Mouse (Mus musculus): ENCODE data around the gene Ppp1r13b. TPM values are rescaled to one million over a fixed set of nuclear protein-coding genes. Genes with fewer than 3 reads are reported as not detected.

The Ppp1r13b gene
- polyA plus RNA-seq, 1 experiment from 2014 or later = 12.3 TPM

DNA sequence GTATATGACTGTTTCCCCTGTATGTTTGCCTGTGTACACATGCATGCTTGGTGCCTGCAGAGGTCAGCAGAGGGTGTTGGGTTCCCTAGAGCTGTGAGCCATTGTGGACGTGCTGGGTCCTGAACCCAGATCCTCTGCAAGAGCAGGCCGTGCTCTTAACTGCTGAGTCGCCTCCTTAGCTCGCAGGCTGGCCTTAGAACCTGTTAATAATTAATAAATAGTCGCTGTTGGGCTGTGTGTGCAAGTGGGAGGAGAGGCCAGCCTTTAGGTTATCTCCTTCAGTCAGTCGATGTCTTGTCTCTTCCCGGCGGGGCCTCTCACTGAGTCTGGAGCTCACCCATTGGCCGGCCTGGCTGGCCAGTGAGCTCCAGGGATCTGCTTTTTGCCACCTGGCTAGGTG lies 90.9 kb downstream of the Ppp1r13b start:
- no peak overlapping the region for H3K27ac ChIP-seq
- H3K9ac ChIP-seq = 0 out of 2 replicates have a peak overlapping the region, but pooled peaks have one; percentile 52
- no peaks in the 10 kb centered on the region for H3K9me3 ChIP-seq
- no peak overlapping the region for H3K4me3 ChIP-seq
- H3K4me1 ChIP-seq = peaks cover 58% of the 10 kb centered on the region
- no peak for ATAC-seq (ENCODE audit: insufficient number of reproducible peaks, insufficient read depth, low FRiP score, low TSS enrichment, low read depth)
- H3K27me3 ChIP-seq = no peaks in the 10 kb centered on the region
- no peak overlapping the region; the same call in 1 of the 2 replicates for H3K4me2 ChIP-seq
- WGBS = 80% methylated on average over 9 of the region's 9 CpGs
- H3K36me3 ChIP-seq = peaks cover 13% of the 10 kb centered on the region; the same call in 1 of the 2 replicates

DNA sequence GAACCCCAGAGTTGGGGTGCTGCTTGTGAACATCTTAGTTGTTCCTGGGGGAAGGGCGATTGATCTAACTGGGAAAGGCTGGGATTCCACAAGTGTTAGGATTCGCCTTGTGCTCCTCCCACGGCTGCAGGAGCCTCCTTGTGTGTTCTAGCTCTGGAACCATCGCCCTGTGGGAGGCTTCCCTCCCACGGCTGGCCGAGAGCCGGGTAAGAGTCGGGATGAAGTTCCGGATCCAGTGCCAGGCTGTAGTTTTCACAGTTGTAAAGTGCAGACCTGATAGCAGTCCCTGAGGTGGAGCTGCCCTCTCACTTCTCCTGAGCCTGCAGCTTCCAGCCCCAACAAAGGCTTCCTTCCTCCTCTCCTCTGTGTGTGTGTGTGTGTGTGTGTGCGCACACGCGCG lies 91.4 kb downstream of the Ppp1r13b start:
- H3K4me3 ChIP-seq = 0 out of 2 replicates have a peak overlapping the region, but pooled peaks have one; percentile 3
- no peak for ATAC-seq (ENCODE audit: insufficient number of reproducible peaks, insufficient read depth, low FRiP score, low TSS enrichment, low read depth)

DNA sequence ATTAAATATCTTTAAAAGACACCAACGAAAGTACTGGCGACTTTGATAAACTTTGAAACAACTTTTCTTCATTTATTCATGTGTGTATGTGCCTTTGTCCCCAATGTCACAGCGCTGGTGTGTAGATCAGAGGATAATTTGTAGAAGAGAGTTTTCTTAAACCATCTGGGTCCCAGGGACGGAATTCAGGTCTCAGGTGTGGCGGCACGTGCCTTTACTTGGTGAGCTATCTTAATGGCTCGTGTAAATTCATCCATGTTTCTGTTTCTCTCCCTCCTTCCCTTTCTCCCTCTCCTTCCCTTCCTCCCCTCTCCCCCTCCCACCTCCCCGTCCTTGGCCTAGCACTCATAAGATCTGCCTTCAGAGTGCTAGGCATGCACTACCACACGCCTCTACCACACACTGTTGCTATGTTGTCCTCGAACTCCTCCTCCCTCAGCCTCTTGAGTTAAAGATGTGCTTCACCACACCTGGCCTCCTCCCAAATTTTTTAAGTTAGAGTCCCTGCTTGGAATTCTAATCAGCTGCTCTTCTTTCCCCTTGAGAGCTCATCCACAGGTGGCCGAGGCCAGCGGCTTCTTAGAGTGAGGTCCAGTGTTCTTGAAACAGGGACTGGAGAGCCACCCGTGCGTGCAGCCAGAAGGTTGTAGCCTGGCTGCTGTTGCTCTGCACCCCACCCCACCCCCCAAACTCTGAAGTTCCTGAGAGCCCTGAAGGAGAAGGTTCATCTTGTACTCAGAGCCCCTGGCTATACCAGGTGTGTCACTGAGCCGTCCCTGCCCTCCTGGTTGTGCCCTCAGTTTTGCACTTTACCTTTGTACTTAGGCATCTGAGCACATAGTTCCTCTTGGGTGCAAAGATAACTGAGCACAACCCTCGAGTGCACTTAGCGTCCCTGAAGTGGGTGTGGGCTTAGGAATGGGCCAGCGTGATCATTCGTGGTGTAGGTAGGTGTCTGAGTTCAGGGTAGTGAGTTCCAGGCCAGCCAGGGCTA lies 92.8 kb downstream of the Ppp1r13b start:
- Histone ChIP-seq H3K9ac (peak overlapping the region; percentile 89), H3K27ac (no peak overlapping the region; the same call in 1 of the 2 replicates), H3K36me3 (0 out of 2 replicates have a peak, but pooled peaks cover 7% of the 10 kb centered on the region), H3K4me1 (peaks cover 50% of the 10 kb centered on the region), H3K4me2 (peak overlapping the region; percentile 76), H3K4me3 (peak overlapping the region; percentile 90), H3K9me3 (no peaks in the 10 kb centered on the region), H3K27me3 (no peaks in the 10 kb centered on the region)
- ATAC-seq (ENCODE audit: insufficient number of reproducible peaks, insufficient read depth, low FRiP score, low TSS enrichment, low read depth) = no peak
- 25% methylated on average over 19 of the region's 19 CpGs for WGBS

More for the DNA sequence above, 91.4 kb downstream of the Ppp1r13b start:
- peaks cover 55% of the 10 kb centered on the region for H3K4me1 ChIP-seq
- peaks cover 11% of the 10 kb centered on the region; the same call in 1 of the 2 replicates for H3K36me3 ChIP-seq
- H3K27me3 ChIP-seq = no peaks in the 10 kb centered on the region
- 0 out of 2 replicates have a peak overlapping the region, but pooled peaks have one; percentile 8 for H3K27ac ChIP-seq
- peak overlapping the region; percentile 52 for H3K9ac ChIP-seq
- 59% methylated on average over 13 of the region's 13 CpGs for WGBS
- H3K4me2 ChIP-seq = peak overlapping the region; percentile 76
- H3K9me3 ChIP-seq = no peaks in the 10 kb centered on the region

DNA sequence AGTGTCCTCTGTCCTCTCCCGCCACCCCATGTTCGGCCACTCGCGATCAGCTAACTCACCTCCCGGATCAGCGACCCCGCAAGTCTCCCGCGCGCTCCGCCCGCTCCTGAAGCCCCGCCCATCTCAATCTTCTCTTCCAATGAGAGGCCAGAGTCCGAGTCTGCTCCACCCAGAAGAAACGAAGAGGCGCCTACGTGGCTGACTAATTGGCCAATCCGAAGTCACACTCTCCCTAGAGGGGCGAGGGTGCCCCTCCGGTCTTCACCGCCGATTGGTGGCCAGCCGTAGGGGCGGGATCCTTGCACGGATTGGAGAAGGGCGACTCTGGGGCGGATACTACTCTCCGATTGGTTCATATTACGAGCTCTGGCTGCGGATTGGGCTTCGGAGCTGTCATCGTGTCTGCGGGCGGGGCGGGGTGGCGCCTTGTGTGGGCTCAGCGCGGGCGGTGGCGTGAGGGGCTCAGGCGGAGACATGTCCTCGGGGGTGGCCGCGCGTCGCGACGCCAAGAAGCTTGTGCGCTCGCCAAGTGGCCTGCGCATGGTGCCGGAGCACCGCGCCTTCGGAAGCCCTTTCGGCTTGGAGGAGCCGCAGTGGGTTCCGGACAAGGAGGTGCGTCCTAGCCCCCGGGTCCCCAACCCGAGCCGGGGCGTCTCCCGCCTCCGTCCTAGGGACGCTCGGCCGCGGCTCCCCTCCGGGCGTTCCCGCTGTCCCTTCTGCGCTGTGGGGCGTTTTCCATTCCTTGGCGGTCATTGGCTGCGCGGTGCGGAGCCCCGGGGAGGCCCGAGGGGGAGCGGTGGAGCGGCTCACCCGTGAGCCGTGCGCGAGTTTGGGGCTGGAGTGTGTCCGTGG lies 93.9 kb downstream of the Ppp1r13b start, which contains the start of the genes Xrcc3 and Zfyve21:
Xrcc3 (minus strand) TSS at position 108 of the 852 bp plus-strand sequence.
Zfyve21 (plus strand) TSS at position 405 of the 852 bp plus-strand sequence.
- H3K27me3 ChIP-seq = no peaks in the 10 kb centered on the region
- H3K9ac ChIP-seq = peak within 1 kb of the TSS; percentile 89
- H3K4me1 ChIP-seq = peaks cover 57% of the 10 kb centered on the region
- peak within 1 kb of the TSS; percentile 80 for H3K4me2 ChIP-seq
- no peaks in the 10 kb centered on the region for H3K9me3 ChIP-seq
- H3K27ac ChIP-seq = peak within 1 kb of the TSS; percentile 92
- ATAC-seq (ENCODE audit: insufficient number of reproducible peaks, insufficient read depth, low FRiP score, low TSS enrichment, low read depth) = peak; percentile 99
- peak within 1 kb of the TSS; percentile 90 for H3K4me3 ChIP-seq
- H3K36me3 ChIP-seq = peaks cover 11% of the 10 kb centered on the region
- under 1% methylated on average over 83 of the region's 87 CpGs for WGBS

DNA sequence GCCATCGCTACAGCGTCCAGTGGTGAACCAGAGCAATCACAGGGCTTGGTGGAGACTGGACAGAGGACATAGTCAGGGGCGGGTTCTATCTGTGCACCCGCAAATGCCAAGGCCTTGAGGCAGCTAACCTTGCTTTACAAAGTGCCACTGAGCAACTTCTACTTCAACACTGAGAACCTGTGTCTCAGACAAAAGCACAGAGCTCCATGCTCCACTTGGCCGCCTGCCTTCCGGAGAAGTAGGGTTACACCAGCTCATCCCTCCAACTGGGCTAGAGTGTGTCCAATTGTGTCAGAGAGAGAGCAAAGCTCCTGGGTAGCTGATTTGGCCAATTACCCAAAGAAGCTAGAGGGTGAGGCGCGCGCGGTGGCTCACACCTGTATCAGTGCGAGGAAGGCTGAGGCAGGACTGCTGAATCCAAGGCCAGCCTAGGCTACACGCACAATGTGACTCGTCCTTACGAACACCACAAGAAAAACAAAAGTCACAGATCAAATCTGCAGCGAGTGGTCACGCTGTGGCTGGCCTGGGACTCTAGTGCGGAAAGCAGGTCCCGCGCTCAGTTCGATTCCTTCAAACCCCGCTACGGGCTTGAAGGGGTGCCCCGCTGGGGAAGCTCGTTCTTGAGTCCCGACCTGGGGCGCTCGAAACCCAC lies 94.7 kb downstream of the Ppp1r13b start:
- peaks cover 53% of the 10 kb centered on the region for H3K4me1 ChIP-seq

DNA sequence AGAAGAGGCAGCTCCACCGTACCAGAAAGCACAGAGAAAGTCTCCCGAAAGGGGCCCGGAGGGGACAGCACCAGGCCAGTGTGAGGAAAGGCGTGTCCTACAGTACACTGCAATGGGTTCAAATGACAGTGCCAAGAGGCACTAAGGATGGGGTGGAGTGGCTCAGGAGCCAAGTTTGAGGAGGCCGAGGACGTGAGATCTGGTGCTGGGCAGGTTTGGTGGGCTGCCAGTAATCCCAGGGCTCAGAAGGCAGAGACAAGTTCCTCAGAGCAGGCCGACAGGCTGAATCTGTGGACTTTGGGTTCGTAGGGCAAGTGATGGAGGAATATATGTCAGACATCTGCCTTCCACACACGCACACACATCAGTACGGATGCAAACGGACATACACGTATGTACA lies 95.3 kb downstream of the Ppp1r13b start:
- Histone ChIP-seq H3K27ac (no peak overlapping the region), H3K36me3 (peaks cover 18% of the 10 kb centered on the region), H3K9ac (peak overlapping the region; percentile 79), H3K4me1 (peaks cover 53% of the 10 kb centered on the region), H3K4me3 (peak overlapping the region; percentile 90), H3K4me2 (peak overlapping the region; percentile 80), H3K27me3 (no peaks in the 10 kb centered on the region), H3K9me3 (no peaks in the 10 kb centered on the region)
- 64% methylated on average over 12 of the region's 12 CpGs for WGBS
- no peak for ATAC-seq (ENCODE audit: insufficient number of reproducible peaks, insufficient read depth, low FRiP score, low TSS enrichment, low read depth)

More for the DNA sequence above, 94.7 kb downstream of the Ppp1r13b start:
- Histone ChIP-seq H3K4me2 (peak overlapping the region; percentile 80), H3K9ac (peak overlapping the region; percentile 79), H3K4me3 (peak overlapping the region; percentile 90), H3K36me3 (peaks cover 14% of the 10 kb centered on the region), H3K27ac (peak overlapping the region; percentile 44; the same call in 1 of the 2 replicates), H3K9me3 (no peaks in the 10 kb centered on the region), H3K27me3 (no peaks in the 10 kb centered on the region)
- 3% methylated on average over 27 of the region's 27 CpGs for WGBS
- ATAC-seq (ENCODE audit: insufficient number of reproducible peaks, insufficient read depth, low FRiP score, low TSS enrichment, low read depth) = no peak

DNA sequence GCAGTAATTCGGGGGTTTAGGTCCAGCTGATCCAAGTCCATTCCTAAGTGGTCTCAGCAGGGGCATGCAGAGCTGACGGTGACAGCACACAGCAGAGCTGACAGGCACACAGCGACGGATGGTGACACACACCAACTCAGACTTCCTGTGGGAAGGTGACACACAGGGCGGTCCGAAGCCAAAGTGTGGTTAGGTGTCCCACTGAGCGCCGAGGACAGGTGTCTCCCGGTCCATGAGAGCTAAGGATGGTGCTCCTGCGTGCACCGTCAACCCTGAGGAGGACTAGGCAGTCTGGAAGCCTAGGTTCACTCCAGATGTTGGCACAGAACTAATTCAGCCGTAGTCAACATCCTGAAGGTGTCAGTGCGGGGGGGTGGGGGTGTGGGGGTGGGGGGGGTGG lies 95.8 kb downstream of the Ppp1r13b start:
- H3K36me3 ChIP-seq = peaks cover 24% of the 10 kb centered on the region
- H3K4me3 ChIP-seq = no peak overlapping the region
- H3K27me3 ChIP-seq = no peaks in the 10 kb centered on the region
- no peak overlapping the region for H3K27ac ChIP-seq
- 86% methylated on average over 13 of the region's 13 CpGs for WGBS
- ATAC-seq (ENCODE audit: insufficient number of reproducible peaks, insufficient read depth, low FRiP score, low TSS enrichment, low read depth) = no peak
- peaks cover 52% of the 10 kb centered on the region for H3K4me1 ChIP-seq
- H3K9ac ChIP-seq = no peak overlapping the region
- H3K9me3 ChIP-seq = no peaks in the 10 kb centered on the region
- H3K4me2 ChIP-seq = no peak overlapping the region

DNA sequence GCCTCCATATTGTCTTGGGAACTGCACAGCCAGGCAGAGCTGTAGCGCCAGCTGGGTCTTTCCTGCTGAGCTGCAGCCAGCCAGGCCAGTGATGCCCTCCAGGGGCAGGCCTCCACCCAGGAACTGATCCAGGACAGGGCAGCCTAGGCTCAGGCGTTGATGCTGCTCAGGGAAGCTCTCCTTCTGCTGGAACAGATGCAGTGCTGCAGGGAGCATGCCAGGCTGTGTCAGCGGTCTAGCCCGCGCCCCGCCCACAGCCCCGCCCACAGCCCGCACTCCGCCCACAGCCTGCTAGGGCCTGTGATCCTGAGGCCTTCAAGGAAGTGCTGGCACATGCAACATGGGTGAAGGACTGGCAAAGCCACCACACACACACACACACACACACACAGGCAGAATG lies 98.1 kb downstream of the Ppp1r13b start:
- WGBS = 3% methylated on average over 9 of the region's 9 CpGs
- Histone ChIP-seq H3K27me3 (no peaks in the 10 kb centered on the region), H3K4me1 (peaks cover 29% of the 10 kb centered on the region), H3K4me2 (peak overlapping the region; percentile 33), H3K9ac (peak overlapping the region; percentile 61), H3K9me3 (no peaks in the 10 kb centered on the region), H3K36me3 (peaks cover 45% of the 10 kb centered on the region), H3K4me3 (no peak overlapping the region), H3K27ac (peak overlapping the region; percentile 48)
- peak; percentile 39 for ATAC-seq (ENCODE audit: insufficient number of reproducible peaks, insufficient read depth, low FRiP score, low TSS enrichment, low read depth)

DNA sequence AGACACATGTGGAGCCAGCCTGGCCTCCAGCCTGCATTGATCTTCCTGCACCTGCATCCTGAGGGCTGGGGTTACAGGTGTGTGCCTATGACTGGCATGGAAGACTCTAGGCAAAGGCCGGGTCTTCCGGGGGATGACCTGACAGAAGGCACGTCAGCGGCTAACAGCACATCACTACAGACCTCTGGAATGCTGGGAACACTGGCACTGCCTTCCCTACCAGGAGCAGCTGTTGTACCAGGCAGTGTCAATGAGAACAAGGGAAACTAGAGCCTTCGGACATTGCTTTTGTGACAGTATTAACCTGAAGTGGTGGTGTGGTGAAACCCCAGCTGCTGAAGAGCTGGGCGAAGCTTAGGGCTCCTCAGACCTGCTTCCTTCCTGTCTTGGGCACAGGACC lies 99.1 kb downstream of the Ppp1r13b start:
- H3K27ac ChIP-seq = no peak overlapping the region
- WGBS = 93% methylated on average over 6 of the region's 6 CpGs
- no peak for ATAC-seq (ENCODE audit: insufficient number of reproducible peaks, insufficient read depth, low FRiP score, low TSS enrichment, low read depth)

DNA sequence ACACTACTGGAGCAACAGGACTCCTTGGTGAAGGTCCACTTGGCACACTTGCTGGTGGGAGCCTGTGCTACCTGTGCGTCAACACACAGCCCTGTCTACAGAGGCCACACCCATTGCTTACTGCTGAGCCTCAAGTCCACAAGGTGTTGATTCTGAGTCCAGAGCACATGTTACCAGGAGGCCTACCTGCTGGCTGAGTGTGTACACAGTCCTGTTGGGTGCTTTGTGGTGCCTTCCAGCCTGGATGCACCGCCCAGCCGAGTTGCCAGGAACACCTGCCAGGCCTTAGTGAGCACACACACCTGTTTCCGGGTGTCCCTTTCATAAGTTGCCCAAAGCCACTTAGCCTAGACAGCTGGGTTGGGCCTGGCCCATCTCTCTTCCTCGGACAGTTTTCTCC lies 104.4 kb downstream of the Ppp1r13b start:
- no peak overlapping the region for H3K4me2 ChIP-seq
- peaks cover 93% of the 10 kb centered on the region for H3K36me3 ChIP-seq
- no peaks in the 10 kb centered on the region for H3K9me3 ChIP-seq
- no peaks in the 10 kb centered on the region for H3K4me1 ChIP-seq
- H3K9ac ChIP-seq = no peak overlapping the region
- no peak overlapping the region for H3K27ac ChIP-seq
- WGBS = 86% methylated on average over 5 of the region's 5 CpGs
- H3K27me3 ChIP-seq = no peaks in the 10 kb centered on the region
- no peak overlapping the region for H3K4me3 ChIP-seq
- no peak for ATAC-seq (ENCODE audit: insufficient number of reproducible peaks, insufficient read depth, low FRiP score, low TSS enrichment, low read depth)

More for the DNA sequence above, 99.1 kb downstream of the Ppp1r13b start:
- no peak overlapping the region for H3K4me3 ChIP-seq
- H3K9ac ChIP-seq = 0 out of 2 replicates have a peak overlapping the region, but pooled peaks have one; percentile 61
- H3K4me1 ChIP-seq = peaks cover 27% of the 10 kb centered on the region
- H3K4me2 ChIP-seq = no peak overlapping the region
- no peaks in the 10 kb centered on the region for H3K9me3 ChIP-seq
- H3K27me3 ChIP-seq = no peaks in the 10 kb centered on the region
- peaks cover 54% of the 10 kb centered on the region for H3K36me3 ChIP-seq
